16 mouse cellular contexts compared by ENCODE assay signal in the genomic region with DNA sequence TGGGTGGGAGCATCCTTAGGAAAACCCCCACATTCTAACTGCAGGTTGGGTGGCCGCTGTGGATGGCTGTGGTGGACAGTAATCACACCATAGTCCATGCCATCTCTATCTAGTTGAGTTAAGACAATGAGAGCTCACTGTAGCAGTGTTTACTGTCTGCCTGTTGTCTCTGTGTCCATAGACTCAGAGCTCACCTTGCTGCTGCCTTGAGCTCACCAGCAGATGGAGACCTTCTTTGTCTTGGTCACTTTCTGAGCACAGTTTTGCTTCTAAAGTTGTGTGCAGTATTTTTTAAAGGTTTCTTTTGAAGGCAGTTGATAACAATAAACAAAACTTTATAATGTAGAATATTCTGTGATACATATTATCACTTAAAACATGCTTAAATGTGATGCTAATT. TPM values are rescaled to one million over a fixed set of nuclear protein-coding genes. Genes with fewer than 3 reads are reported as not detected.
DNase-seq lines count a peak whose midpoint lies in the region; ATAC-seq and TF ChIP-seq lines count a peak whose summit lies in the region.
"Had no signal": no experiment of that assay in that cellular context is flagged by ENCODE, and none has a peak within 500 bp of the region (broad histone marks: within the 10 kb centered on the region; RNA-seq: fewer than 3 reads in every experiment).

No protein-coding gene starts in this region.

- TF ChIP-seq CTCF in hindbrain, postnatal 0 days (IDR thresholded peaks at IDR 0.05; ENCODE audit: low read depth): peak; percentile 49
- TF ChIP-seq CTCF in left cerebral cortex, adult 2 months (IDR thresholded peaks at IDR 0.05): peak; percentile 11; the same call in 1 of the 2 replicates
- TF ChIP-seq CTCF in CH12.LX (conservative IDR thresholded peaks at IDR 0.05 in 1 of 2, IDR thresholded peaks at IDR 0.05 in 1 of 2; ENCODE audit: low read depth in 2 of 2, low read length in 2 of 2): peak in 1 of 2 experiments; percentile 30; a peak in 2 of 4 replicates

- no peak for ATAC-seq in hindbrain, postnatal 0 days
- no peak for ATAC-seq in hindbrain, embryonic 13.5 days (ENCODE audit: low FRiP score)
- ATAC-seq: forebrain, embryonic 14.5 days; inflammation-experienced regulatory T-cells, adult 6 months had no signal

- in situ Hi-C loops in CH12.LX (cut with MboI; ENCODE audit: low pct_ligation_motif_present, low pct_unique_long_range_greater_than_20kb, low sequenced_read_pairs): loop anchor here (25.0 kb wide), 1 partner anchor 1528 kb away; no protein-coding TSS in a partner anchor

- H3K36me3 ChIP-seq in hindbrain, postnatal 0 days (ENCODE audit: insufficient read depth, low read length): no peaks in the 10 kb centered on the region
- 0 out of 2 replicates have a peak, but pooled peaks cover 3% of the 10 kb centered on the region for H3K36me3 ChIP-seq in hindbrain, embryonic 13.5 days
- H3K36me3 ChIP-seq in CH12.LX (replicated peaks in 1 of 2; ENCODE audit: control insufficient read depth in 1 of 2, insufficient read depth in 1 of 2, low read length in 1 of 2): peaks cover 0 to 25% of the 10 kb centered on the region in 2 experiments
- H3K36me3 ChIP-seq: hindbrain, embryonic 15.5 days had no signal

- no peaks in the 10 kb centered on the region for H3K9me3 ChIP-seq in hindbrain, postnatal 0 days (ENCODE audit: low read length)
- no peaks in the 10 kb centered on the region for H3K9me3 ChIP-seq in hindbrain, embryonic 13.5 days
- H3K9me3 ChIP-seq in CH12.LX (replicated peaks; ENCODE audit: low read length): no peaks in the 10 kb centered on the region
- H3K9me3 ChIP-seq: embryonic facial prominence, embryonic 10.5 days; hindbrain, embryonic 15.5 days had no signal

- 97% methylated on average over 1 of the region's 1 CpGs for WGBS in hindbrain, postnatal 0 days
- 97% methylated on average over 1 of the region's 1 CpGs for WGBS in hindbrain, embryonic 13.5 days

- no peak for TF ChIP-seq EP300 in CH12.LX (IDR thresholded peaks at IDR 0.05; ENCODE audit: low read length)

- DNase-seq in hindbrain, postnatal 0 days (ENCODE audit: low spot score): peak; percentile 16
- no peak for DNase-seq in left cerebral cortex, adult 2 months (ENCODE audit: extremely low spot score in 1 of 2, low spot score in 2 of 2)
- no peak for DNase-seq in left cerebral cortex, adult 11 months (ENCODE audit: low spot score)
- DNase-seq in CH12.LX (ENCODE audit: extremely low read depth): peak; percentile 7
- peak; percentile 18 for DNase-seq in brain, adult 2 months (ENCODE audit: low read depth, low spot score)
- no peak for DNase-seq in urinary bladder, postnatal 10 days (ENCODE audit: low spot score)
- DNase-seq: adrenal gland, postnatal 10 days; cerebellum, adult 2 months; cerebellum, postnatal 10 days; gastrocnemius, postnatal 36 days; heart, postnatal 14 days had no signal

- no peaks in the 10 kb centered on the region for H3K4me1 ChIP-seq in hindbrain, postnatal 0 days (ENCODE audit: insufficient read depth, low read length)
- H3K4me1 ChIP-seq in hindbrain, embryonic 13.5 days (replicated peaks): peaks cover 8% of the 10 kb centered on the region
- H3K4me1 ChIP-seq in CH12.LX (ENCODE audit: control insufficient read depth in 1 of 2, insufficient read depth in 2 of 2): peaks cover 0 to 6% of the 10 kb centered on the region in 2 experiments; a peak in 1 of 4 replicates

- no peak overlapping the region for H3K27ac ChIP-seq in hindbrain, postnatal 0 days
- H3K27ac ChIP-seq in hindbrain, embryonic 13.5 days: no peak overlapping the region
- H3K27ac ChIP-seq in left cerebral cortex, adult 2 months: no peak overlapping the region
- H3K27ac ChIP-seq in CH12.LX (ENCODE audit: insufficient read depth, low read depth): no peak overlapping the region
- H3K27ac ChIP-seq: embryonic facial prominence, embryonic 10.5 days; hindbrain, embryonic 15.5 days had no signal

- dilution Hi-C loops in CH12.LX (cut with MboI; ENCODE audit: extremely low pct_ligation_motif_present, extremely low pct_unique_long_range_greater_than_20kb, low sequenced_read_pairs): no loop called here

- TF ChIP-seq POLR2A in CH12.LX (IDR thresholded peaks at IDR 0.05; ENCODE audit: low read depth, low read length): no peak

- no peak for TF ChIP-seq RAD21 in CH12.LX (IDR thresholded peaks at IDR 0.05; ENCODE audit: low read depth, low read length)

- H3K4me3 ChIP-seq in hindbrain, postnatal 0 days (ENCODE audit: low read length): no peak overlapping the region
- no peak overlapping the region for H3K4me3 ChIP-seq in hindbrain, embryonic 13.5 days
- no peak overlapping the region for H3K4me3 ChIP-seq in left cerebral cortex, adult 2 months
- no peak overlapping the region for H3K4me3 ChIP-seq in CH12.LX (replicated peaks in 1 of 3; ENCODE audit: low read depth in 2 of 3, low read length in 2 of 3, poor library complexity in 1 of 3)
- H3K4me3 ChIP-seq: embryonic facial prominence, embryonic 10.5 days; hindbrain, embryonic 15.5 days had no signal

- no peaks in the 10 kb centered on the region for H3K27me3 ChIP-seq in hindbrain, postnatal 0 days (ENCODE audit: insufficient read depth, low read length)
- H3K27me3 ChIP-seq in hindbrain, embryonic 13.5 days: no peaks in the 10 kb centered on the region
- H3K27me3 ChIP-seq in CH12.LX (replicated peaks): no peaks in the 10 kb centered on the region
- H3K27me3 ChIP-seq: hindbrain, embryonic 15.5 days had no signal

- intact Hi-C loops in left cerebral cortex, adult 2 months (cut with DNase I): no loop called here

- no peaks in the 10 kb centered on the region for H3K79me2 ChIP-seq in CH12.LX (replicated peaks; ENCODE audit: control insufficient read depth, extremely low read depth, insufficient read depth, poor library complexity, severe bottlenecking)

- no peak overlapping the region for H3K4me2 ChIP-seq in hindbrain, postnatal 0 days (ENCODE audit: low read depth, low read length)
- H3K4me2 ChIP-seq in hindbrain, embryonic 13.5 days: no peak overlapping the region
- no peak overlapping the region for H3K4me2 ChIP-seq in CH12.LX (ENCODE audit: insufficient read depth, low read depth, poor library complexity, severe bottlenecking)
- H3K4me2 ChIP-seq: hindbrain, embryonic 15.5 days had no signal

- H3K9ac ChIP-seq in hindbrain, postnatal 0 days (replicated peaks; ENCODE audit: low read length): no peak overlapping the region
- H3K9ac ChIP-seq in hindbrain, embryonic 13.5 days: no peak overlapping the region
- no peak overlapping the region for H3K9ac ChIP-seq in CH12.LX (ENCODE audit: insufficient read depth, low read depth)
- H3K9ac ChIP-seq: hindbrain, embryonic 15.5 days had no signal

TF ChIP-seq in CH12.LX, 34 proteins besides CTCF, POLR2A, EP300 and RAD21:
- TF ChIP-seq ELF1 (IDR thresholded peaks at IDR 0.05; ENCODE audit: low read depth, low read length) (no peak), POLR2AphosphoS2 (IDR thresholded peaks at IDR 0.05; ENCODE audit: low read depth, low read length) (no peak), ZNF384 (IDR thresholded peaks at IDR 0.05; ENCODE audit: low read depth, low read length) (no peak), NELFE (IDR thresholded peaks at IDR 0.05; ENCODE audit: low read depth, low read length) (no peak), SMC3 (IDR thresholded peaks at IDR 0.05; ENCODE audit: low read depth, low read length) (no peak), JUN (IDR thresholded peaks at IDR 0.05; ENCODE audit: insufficient read depth, low read depth, low read length) (no peak), RCOR1 (conservative IDR thresholded peaks at IDR 0.05; ENCODE audit: low read depth, low read length) (no peak), PAX5 (IDR thresholded peaks at IDR 0.05; ENCODE audit: low read length) (no peak), MAX (IDR thresholded peaks at IDR 0.05; ENCODE audit: low read length) (no peak), MAZ (IDR thresholded peaks at IDR 0.05; ENCODE audit: low read depth, low read length) (no peak), E2F4 (IDR thresholded peaks at IDR 0.05; ENCODE audit: insufficient replicate concordance, low read depth, low read length) (no peak), MAFK (IDR thresholded peaks at IDR 0.05; ENCODE audit: insufficient replicate concordance, low read length) (no peak), USF1 (IDR thresholded peaks at IDR 0.05; ENCODE audit: low read depth, low read length) (no peak), SIN3A (IDR thresholded peaks at IDR 0.05; ENCODE audit: low read length) (no peak), ETS1 (conservative IDR thresholded peaks at IDR 0.05; ENCODE audit: low read depth, low read length) (no peak)

RNA-seq across cellular contexts. Expression of gene Tdrd3, which starts 43.3 kb away (rescaled TPM):
- 11.6 and 30.6 TPM in 2 replicates for total RNA-seq in hindbrain, postnatal 0 days (2014; rRNA removed)
- polyA plus RNA-seq in hindbrain, postnatal 0 days (2015; fragmentation: Nextera tagmentation; extraction: Ambion mirVana): 26.4 and 28.5 TPM in 2 replicates
- polyA plus RNA-seq in hindbrain, embryonic 13.5 days (2015; fragmentation: Nextera tagmentation; extraction: Ambion mirVana): 42.1 and 45.4 TPM in 2 replicates
- total RNA-seq in left cerebral cortex, adult 2 months (2021): 10 to 100 TPM; 25.1 to 28.5 TPM
- total RNA-seq in CH12.LX (2012; rRNA removed) (6.5 and 7.3 TPM in 2 replicates), CH12.LX (2014; rRNA removed) (12.8 and 13.8 TPM in 2 replicates)
- polyA plus RNA-seq in CH12.LX (2012; ENCODE audit: insufficient read length, low read depth): 10.9 and 13.9 TPM in 2 replicates

Comparison
In these comparisons a context has a peak if more than half of its experiments do, and no peak if none do; other contexts are left out.
1. DNase-seq: peak in hindbrain, postnatal 0 days (single experiment), CH12.LX (single experiment) and brain, adult 2 months (single experiment); none in left cerebral cortex, adult 2 months (0 of 2), left cerebral cortex, adult 11 months (single experiment) and urinary bladder, postnatal 10 days (single experiment).